Mouse (Mus musculus) heart, embryonic 16.5 days (tissue): ENCODE measurements around the gene Fam104a. TPM values are rescaled to one million over a fixed set of nuclear protein-coding genes. Genes with fewer than 3 reads are reported as not detected.
A peak's percentile ranks its signal among the peaks of the same experiment; 100 is the strongest.

Experiments
- ATAC-seq: fragments of 200-750 bp; cut with Nextera tagmentation; replicated peaks from 2 replicates; pipeline ENCODE4 v1.8.0; 2017; ENCODE audit warnings: moderate number of reproducible peaks; ENCODE audit not compliant: insufficient read depth, low FRiP score; ENCODE audit errors: extremely low read depth
- H3K27ac ChIP-seq: fragments of 300-500 bp; sonication (generic); 2 replicates; pipeline ENCODE4 v1.5.1; 2014; ENCODE audit warnings: mild to moderate bottlenecking, low read length, control low read depth, moderate library complexity
- H3K27me3 ChIP-seq: fragments of 300-500 bp; sonication (generic); 2 replicates; pipeline ENCODE4 v1.6.1; 2014; ENCODE audit warnings: low read length, mixed read lengths; ENCODE audit not compliant: control insufficient read depth, insufficient read depth
- H3K36me3 ChIP-seq: fragments of 300-500 bp; sonication (generic); 2 replicates; pipeline ENCODE4 v1.6.1; 2014; ENCODE audit not compliant: control insufficient read depth, insufficient read depth
- H3K4me1 ChIP-seq: fragments of 300-500 bp; sonication (generic); 2 replicates; pipeline ENCODE4 v1.6.1; 2014; ENCODE audit warnings: low read length, mixed read lengths; ENCODE audit not compliant: control insufficient read depth, insufficient read depth
- H3K4me2 ChIP-seq: fragments of 300-500 bp; sonication (generic); 2 replicates; pipeline ENCODE4 v1.6.1; 2014; ENCODE audit warnings: low read depth, mild to moderate bottlenecking, control low read depth, low read length
- H3K4me3 ChIP-seq: fragments of 300-500 bp; sonication (generic); 2 replicates; pipeline ENCODE4 v1.5.1; 2014; ENCODE audit warnings: mild to moderate bottlenecking, control low read depth, low read length
- H3K9ac ChIP-seq: fragments of 300-500 bp; sonication (generic); 2 replicates; pipeline ENCODE4 v1.6.1; 2014; ENCODE audit warnings: low read length, control low read depth
- H3K9me3 ChIP-seq: fragments of 300-500 bp; sonication (generic); replicated peaks from 2 replicates; pipeline ENCODE4 v1.6.1; 2016; ENCODE audit warnings: low read length; ENCODE audit not compliant: control insufficient read depth
- WGBS: fragments of 180-500 bp; shearing (Covaris S2); extraction: QIAGEN DNeasy Blood & Tissue Kit; methylation state at CpG from one replicate; pipeline ENCODE4 v1.1.7; 2014; 5-methylcytosine and 5-hydroxymethylcytosine counted together
- polyA plus RNA-seq: library from polyadenylated mRNA; unstranded; fragments of >200 nt; fragmentation: Nextera tagmentation; extraction: Ambion mirVana; gene quantifications from 2 replicates; pipeline ENCODE4 v1.2.1, GENCODE M21; 2015

Gene Fam104a
- polyA plus RNA-seq, 1 experiment from 2014 or later, result 41.1 TPM

DNA sequence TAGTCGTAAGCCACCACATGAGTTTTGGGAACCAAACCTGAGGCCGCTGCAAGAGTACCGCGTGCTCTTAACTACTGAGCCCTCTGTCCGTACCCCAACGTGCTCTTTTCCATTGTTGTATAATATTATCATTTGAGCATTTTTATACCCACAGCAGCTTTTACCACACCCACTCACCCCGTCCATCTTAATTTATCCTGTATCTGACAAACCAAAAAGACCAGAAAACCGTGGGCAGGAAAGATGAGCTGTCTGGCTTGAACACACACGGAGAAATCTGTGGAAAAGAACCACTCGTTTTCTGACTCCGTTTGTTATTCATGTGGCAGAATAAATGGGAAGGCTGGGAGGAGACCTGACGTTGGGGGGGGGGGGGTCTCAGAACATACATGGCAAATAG, 6.6 kb upstream of the Fam104a start:
- H3K4me2 ChIP-seq, result no peak overlapping the region
- peaks cover 48% of the 10 kb centered on the region for H3K36me3 ChIP-seq
- H3K9me3 ChIP-seq, result 0 out of 2 replicates have a peak, but pooled peaks cover 2% of the 10 kb centered on the region
- WGBS, result 87% methylated on average over 12 of the region's 12 CpGs
- H3K4me3 ChIP-seq, result no peak overlapping the region
- H3K9ac ChIP-seq, result no peak overlapping the region
- peaks cover 10% of the 10 kb centered on the region; the same call in 1 of the 2 replicates for H3K4me1 ChIP-seq
- no peaks in the 10 kb centered on the region for H3K27me3 ChIP-seq
- no peak overlapping the region for H3K27ac ChIP-seq
- ATAC-seq, result no peak

DNA sequence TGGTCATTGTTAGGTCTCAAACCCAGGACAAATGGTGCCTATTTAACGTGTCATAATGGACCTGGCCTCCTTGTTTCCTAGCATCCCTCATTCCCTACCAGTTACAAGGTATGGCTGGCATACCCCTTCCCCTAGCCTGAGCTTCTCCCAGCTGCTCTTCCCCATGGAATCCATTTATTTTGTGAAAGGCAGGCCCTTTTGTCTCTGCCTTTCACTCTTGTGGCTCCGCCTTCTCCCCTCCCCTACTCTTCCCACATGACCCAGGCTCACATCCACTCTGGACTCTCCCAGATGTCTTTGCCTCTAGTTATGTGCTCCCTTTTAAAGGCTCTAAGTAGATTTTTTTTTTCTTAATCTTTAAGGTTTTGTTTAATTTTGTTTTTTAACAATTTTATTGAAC, 3.1 kb upstream of the Fam104a start:
- 70% methylated on average over 2 of the region's 2 CpGs for WGBS
- Histone ChIP-seq H3K9me3 (no peaks in the 10 kb centered on the region), H3K27me3 (no peaks in the 10 kb centered on the region), H3K9ac (no peak overlapping the region), H3K4me1 (peaks cover 23% of the 10 kb centered on the region), H3K4me3 (no peak overlapping the region), H3K36me3 (peaks cover 26% of the 10 kb centered on the region), H3K27ac (no peak overlapping the region), H3K4me2 (no peak overlapping the region)
- ATAC-seq, result no peak

DNA sequence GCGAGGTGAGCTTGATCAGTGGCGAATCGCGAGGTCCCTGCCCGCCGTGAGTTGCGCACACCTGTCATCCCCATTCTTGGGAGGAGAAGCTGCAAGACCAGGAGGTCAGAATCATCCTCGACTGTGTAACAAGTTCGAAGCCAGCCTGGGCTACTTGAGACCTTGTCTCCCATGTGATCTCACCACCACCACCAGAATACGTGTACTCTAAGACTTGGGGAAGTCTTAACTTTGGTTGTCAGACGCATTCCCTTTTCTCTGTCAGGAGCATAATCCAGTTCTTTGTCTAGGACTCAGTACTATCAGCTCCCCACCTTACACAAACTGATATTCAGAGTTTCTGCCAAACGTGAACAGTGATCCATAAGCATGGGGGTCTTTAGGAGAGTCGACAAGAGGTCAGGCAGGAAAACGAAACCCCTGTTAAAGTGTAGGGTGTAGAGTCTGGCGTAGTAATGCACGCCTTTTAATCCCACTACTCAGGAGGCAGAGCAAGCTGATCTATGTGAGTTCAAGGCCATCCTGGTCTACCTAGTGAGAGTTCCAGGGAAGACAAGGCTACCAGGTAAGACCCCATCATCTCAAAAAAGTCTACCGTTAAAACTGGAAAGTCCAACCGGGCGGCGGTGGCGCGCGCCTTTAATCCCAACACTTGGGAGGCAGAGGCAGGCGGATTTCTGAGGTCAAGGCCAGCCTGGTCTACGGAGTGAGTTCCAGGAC, 912 bp upstream of the Fam104a start:
- H3K27ac ChIP-seq, result peak overlapping the region; percentile 75
- ATAC-seq, result no peak

DNA sequence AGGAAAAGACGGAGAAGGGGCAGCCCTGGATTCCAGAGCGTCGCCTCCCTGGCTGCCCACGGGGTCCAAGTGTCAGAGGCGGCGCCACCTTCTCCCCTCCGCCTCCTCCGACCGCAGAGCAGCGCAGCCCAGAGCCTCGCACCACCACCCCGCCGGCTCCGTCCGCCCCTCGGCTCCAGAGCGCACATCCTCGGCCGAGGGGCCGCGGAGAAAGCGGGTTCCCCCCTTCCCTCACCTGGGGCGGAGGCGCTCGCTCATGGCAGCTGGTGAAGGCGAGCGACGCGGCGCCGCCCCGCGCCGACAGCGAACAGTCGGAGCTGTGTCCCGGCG, 363 bp downstream of the Fam104a start:
- Histone ChIP-seq H3K27me3 (no peaks in the 10 kb centered on the region), H3K4me3 (peak overlapping the region; percentile 74), H3K9me3 (no peaks in the 10 kb centered on the region), H3K9ac (peak overlapping the region; percentile 85), H3K4me2 (peak overlapping the region; percentile 76), H3K4me1 (peaks cover 38% of the 10 kb centered on the region), H3K36me3 (peaks cover 8% of the 10 kb centered on the region), H3K27ac (peak overlapping the region; percentile 94)
- WGBS, result under 1% methylated on average over 32 of the region's 38 CpGs
- peak; percentile 58 for ATAC-seq

More for the DNA sequence above, 912 bp upstream of the Fam104a start:
- H3K36me3 ChIP-seq, result peaks cover 19% of the 10 kb centered on the region
- H3K4me2 ChIP-seq, result peak overlapping the region; percentile 75
- 38% methylated on average over 25 of the region's 25 CpGs for WGBS
- no peaks in the 10 kb centered on the region for H3K27me3 ChIP-seq
- H3K4me1 ChIP-seq, result peaks cover 34% of the 10 kb centered on the region
- H3K9ac ChIP-seq, result peak overlapping the region; percentile 85
- H3K4me3 ChIP-seq, result peak overlapping the region; percentile 74
- no peaks in the 10 kb centered on the region for H3K9me3 ChIP-seq

DNA sequence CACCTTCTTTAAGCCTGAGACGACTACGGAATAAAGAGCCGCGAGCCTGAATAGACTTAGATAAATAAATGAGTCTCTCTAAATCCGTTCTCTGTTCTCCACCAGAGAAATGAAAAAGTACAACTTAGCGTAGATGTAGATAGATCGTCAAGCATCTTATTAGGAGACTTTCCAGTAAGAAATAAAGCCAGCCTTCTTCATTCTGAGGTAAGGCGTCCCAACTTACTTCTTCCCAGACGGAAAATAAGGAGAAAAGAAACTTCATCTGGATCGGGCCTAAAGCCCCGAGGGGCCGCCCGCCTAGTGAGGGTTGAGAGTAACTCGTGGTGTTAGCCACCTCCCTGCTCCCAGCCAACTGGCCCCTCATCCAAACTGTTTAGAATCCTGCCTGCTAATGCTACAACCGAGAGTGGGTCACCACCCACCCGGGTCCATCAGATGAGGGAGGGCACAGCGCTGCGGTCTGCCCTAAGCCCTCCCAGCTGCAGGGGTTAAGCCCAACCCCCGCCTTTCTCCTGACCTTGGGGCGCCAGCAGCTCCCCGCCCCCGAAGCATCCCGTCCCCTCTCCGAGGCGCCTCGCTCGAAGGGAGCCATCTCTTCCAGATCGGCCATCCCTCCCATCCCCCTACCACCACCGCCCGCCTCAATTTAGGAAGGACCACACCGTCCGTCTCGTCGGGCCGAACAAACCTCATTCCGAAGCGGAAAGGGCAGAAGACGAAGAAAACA, 893 bp downstream of the Fam104a start:
- H3K27me3 ChIP-seq, result no peaks in the 10 kb centered on the region
- no peaks in the 10 kb centered on the region for H3K9me3 ChIP-seq
- peak overlapping the region; percentile 94 for H3K27ac ChIP-seq
- ATAC-seq, result peak; percentile 33
- peak overlapping the region; percentile 76 for H3K4me2 ChIP-seq
- peak overlapping the region; percentile 85 for H3K9ac ChIP-seq
- H3K4me3 ChIP-seq, result peak overlapping the region; percentile 74
- WGBS, result 1% methylated on average over 38 of the region's 38 CpGs
- peaks cover 43% of the 10 kb centered on the region for H3K4me1 ChIP-seq
- peaks cover 3% of the 10 kb centered on the region for H3K36me3 ChIP-seq

DNA sequence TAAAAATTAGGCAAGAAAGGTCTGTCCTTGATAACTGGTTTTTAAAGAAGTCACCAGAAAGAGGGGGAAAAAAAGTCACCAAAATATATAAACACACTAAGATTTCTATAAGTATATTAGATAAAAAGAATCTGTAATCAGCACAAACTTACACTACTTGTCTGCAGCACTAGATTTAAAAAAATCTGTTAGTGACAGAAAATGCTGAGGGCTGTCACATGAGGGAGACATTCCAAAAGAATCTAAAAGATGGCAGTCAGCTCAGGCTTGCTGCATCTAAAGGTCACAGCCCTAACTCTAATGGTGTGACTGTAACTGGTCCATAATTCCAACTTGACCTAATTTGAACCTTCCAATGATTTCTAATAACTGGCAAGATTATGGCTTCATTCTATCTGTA, 2.0 kb downstream of the Fam104a start:
- H3K9ac ChIP-seq, result peak overlapping the region; percentile 85; the same call in 1 of the 2 replicates
- H3K4me3 ChIP-seq, result no peak overlapping the region
- peak overlapping the region; percentile 76 for H3K4me2 ChIP-seq
- H3K36me3 ChIP-seq, result peaks cover 2% of the 10 kb centered on the region
- H3K27ac ChIP-seq, result no peak overlapping the region
- H3K4me1 ChIP-seq, result peaks cover 47% of the 10 kb centered on the region
- ATAC-seq, result no peak
- no peaks in the 10 kb centered on the region for H3K9me3 ChIP-seq
- H3K27me3 ChIP-seq, result no peaks in the 10 kb centered on the region

DNA sequence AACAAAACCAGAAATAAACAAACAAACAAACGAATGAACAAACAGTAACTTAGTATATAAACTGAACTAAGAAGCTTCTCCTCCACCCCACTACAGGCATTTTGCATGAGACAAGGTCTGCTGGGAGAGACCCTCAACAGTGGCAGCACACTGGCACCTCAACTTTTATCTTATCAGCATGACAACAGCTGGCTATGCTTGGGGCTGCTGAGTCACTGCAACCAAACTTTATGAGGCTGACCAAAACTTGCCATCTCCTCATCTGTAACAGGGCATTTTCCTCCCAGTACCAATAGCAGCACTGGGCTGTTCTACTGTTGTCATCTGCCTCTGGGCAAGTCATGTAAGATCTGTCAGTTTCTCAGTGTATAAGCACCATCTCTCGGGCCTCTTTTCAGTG, 3.0 kb downstream of the Fam104a start:
- Histone ChIP-seq H3K27me3 (no peaks in the 10 kb centered on the region), H3K9me3 (no peaks in the 10 kb centered on the region), H3K36me3 (peaks cover 12% of the 10 kb centered on the region), H3K27ac (no peak overlapping the region), H3K9ac (no peak overlapping the region), H3K4me2 (no peak overlapping the region), H3K4me3 (no peak overlapping the region), H3K4me1 (peaks cover 41% of the 10 kb centered on the region)
- ATAC-seq, result no peak
- 65% methylated on average over 2 of the region's 2 CpGs for WGBS

DNA sequence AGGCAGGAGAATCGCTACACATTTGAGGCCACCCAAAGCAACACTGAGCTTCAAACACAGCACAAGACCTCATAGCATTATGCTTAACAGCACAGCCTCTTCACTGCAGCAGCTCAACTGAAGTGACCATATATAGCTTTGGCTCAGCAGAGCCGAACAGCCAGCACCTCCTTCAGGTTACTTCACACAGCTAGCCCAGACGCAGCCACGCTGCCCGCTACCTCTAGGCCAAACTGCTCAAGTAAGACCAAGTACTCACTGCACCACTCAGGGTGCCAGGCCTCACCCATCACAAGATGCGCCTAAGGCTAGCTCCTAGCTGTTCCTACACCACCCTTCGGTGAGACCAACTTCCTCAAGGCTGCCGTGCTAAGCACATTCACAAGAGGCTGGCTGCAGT, 5.6 kb downstream of the Fam104a start:
- H3K9me3 ChIP-seq, result no peaks in the 10 kb centered on the region
- peak overlapping the region; percentile 38 for H3K9ac ChIP-seq
- no peaks in the 10 kb centered on the region for H3K27me3 ChIP-seq
- 51% methylated on average over 8 of the region's 8 CpGs for WGBS
- H3K27ac ChIP-seq, result peak overlapping the region; percentile 77
- no peak; the same call in 1 of the 2 replicates for ATAC-seq
- H3K4me3 ChIP-seq, result no peak overlapping the region
- H3K4me2 ChIP-seq, result peak overlapping the region; percentile 34; the same call in 1 of the 2 replicates
- peaks cover 25% of the 10 kb centered on the region for H3K36me3 ChIP-seq
- H3K4me1 ChIP-seq, result peaks cover 42% of the 10 kb centered on the region

DNA sequence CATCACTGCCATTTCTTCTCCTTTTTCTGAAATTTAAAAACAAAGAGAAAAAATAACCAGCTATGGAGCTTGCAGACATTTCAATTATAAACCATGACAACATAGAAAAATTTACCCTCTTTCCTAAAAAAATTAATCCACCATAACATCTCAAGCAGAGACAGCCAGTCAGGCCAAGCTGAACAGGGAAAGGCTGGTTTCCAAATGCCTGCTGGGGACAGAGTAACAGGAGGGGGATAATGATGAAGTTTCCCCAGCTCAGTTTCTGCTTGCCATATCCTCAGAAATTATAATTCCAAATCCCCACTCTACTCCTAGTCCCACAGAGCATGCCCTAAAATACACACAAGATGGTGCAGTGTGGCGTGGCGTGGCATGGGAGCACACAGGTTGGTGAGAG, 6.6 kb downstream of the Fam104a start:
- Histone ChIP-seq H3K36me3 (peaks cover 30% of the 10 kb centered on the region), H3K27me3 (no peaks in the 10 kb centered on the region), H3K4me3 (no peak overlapping the region), H3K9ac (no peak overlapping the region), H3K27ac (no peak overlapping the region), H3K4me2 (no peak overlapping the region), H3K4me1 (peaks cover 41% of the 10 kb centered on the region), H3K9me3 (no peaks in the 10 kb centered on the region)
- WGBS, result 98% methylated on average over 2 of the region's 2 CpGs
- ATAC-seq, result no peak
